Mouse (Mus musculus): ENCODE measurements around the gene Rimkla.

Rimkla gene

DNA sequence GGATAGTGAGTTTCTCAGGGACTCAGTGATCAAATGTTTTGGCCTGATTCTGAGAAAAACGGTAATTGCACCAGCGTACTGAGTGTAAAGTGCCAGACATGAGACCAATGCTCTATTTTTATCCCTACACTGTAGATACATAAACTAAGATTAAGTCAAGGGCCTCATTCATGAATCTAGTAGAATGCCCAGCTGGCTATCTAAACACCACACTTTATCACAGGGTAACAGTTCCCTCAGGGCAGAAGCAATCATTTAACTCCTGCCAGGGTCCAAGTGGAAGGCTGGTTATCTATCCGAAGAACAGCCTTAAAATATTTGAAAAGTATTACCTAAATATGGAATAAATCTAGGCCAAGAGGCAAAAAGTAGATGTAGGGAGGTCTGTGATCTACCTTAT is 74.5 kb downstream of the Rimkla start:
- no peak for DNase-seq (ENCODE audit: low spot score)

- DNase-seq (ENCODE audit: low spot score): no peak
These were observed 75.2 kb downstream of the Rimkla start for GRCm38 (mm10) chr4:119417270-119417669.
